Mouse (Mus musculus) limb, embryonic 14.5 days (tissue): Measurements from ENCODE around the gene Bgn. TPM values are rescaled to one million over a fixed set of nuclear protein-coding genes. Genes with fewer than 3 reads are reported as not detected.
"Not testable (repeated sequence)": the region's sequence is repeated elsewhere in the genome, so short reads cannot be mapped to it uniquely, and the experiment has no call there.

Source experiments
- ATAC-seq: fragments of 200-750 bp; cut with Nextera tagmentation; 2 replicates; pipeline ENCODE4 v1.8.0; 2017; ENCODE audit warnings: low read depth, moderate number of reproducible peaks, moderate TSS enrichment; ENCODE audit not compliant: low FRiP score
- DNase-seq: peaks from one replicate; pipeline ENCODE4 v3.0.0-alpha.2; 2015; ENCODE audit warnings: low spot score
- H3K27ac ChIP-seq: fragments of 300-500 bp; sonication (generic); replicated peaks from 2 replicates; pipeline ENCODE4 v1.5.1; 2014; ENCODE audit warnings: low read depth, mild to moderate bottlenecking, low read length, moderate library complexity, mixed read lengths
- H3K27me3 ChIP-seq: fragments of 300-500 bp; sonication (generic); 2 replicates; pipeline ENCODE4 v1.6.1; 2014; ENCODE audit warnings: low read length, mixed read lengths; ENCODE audit not compliant: control insufficient read depth, insufficient read depth
- H3K36me3 ChIP-seq: fragments of 300-500 bp; sonication (generic); 2 replicates; pipeline ENCODE4 v1.6.1; 2014; ENCODE audit warnings: mild to moderate bottlenecking, low read length, moderate library complexity, mixed read lengths; ENCODE audit not compliant: control insufficient read depth, insufficient read depth
- H3K4me1 ChIP-seq: fragments of 300-500 bp; sonication (generic); 2 replicates; pipeline ENCODE4 v1.6.1; 2014; ENCODE audit warnings: antibody characterized with exemption, low read length, mixed read lengths; ENCODE audit not compliant: control insufficient read depth, insufficient read depth
- H3K4me2 ChIP-seq: fragments of 300-500 bp; sonication (generic); replicated peaks from 2 replicates; pipeline ENCODE4 v1.6.1; 2014; ENCODE audit warnings: low read depth, mild to moderate bottlenecking, low read length, moderate library complexity; ENCODE audit not compliant: severe bottlenecking
- H3K4me3 ChIP-seq: fragments of 300-500 bp; sonication (generic); replicated peaks from 2 replicates; pipeline ENCODE4 v1.5.1; 2014; ENCODE audit warnings: low read length
- H3K9ac ChIP-seq: fragments of 300-500 bp; sonication (generic); 2 replicates; pipeline ENCODE4 v1.6.1; 2014; ENCODE audit warnings: mild to moderate bottlenecking, low read depth, low read length, moderate library complexity; ENCODE audit not compliant: severe bottlenecking
- H3K9me3 ChIP-seq: fragments of 300-500 bp; sonication (generic); 2 replicates; pipeline ENCODE4 v1.6.1; 2016; ENCODE audit warnings: low read length; ENCODE audit not compliant: control insufficient read depth
- POLR2A ChIP-seq: fragments of 200-500 bp; IDR thresholded peaks from 2 replicates; pipeline ENCODE4 v1.8.0; 2012; ENCODE audit warnings: inconsistent platforms, mild to moderate bottlenecking, moderate library complexity, borderline replicate concordance; ENCODE audit not compliant: insufficient read depth, insufficient read length; ENCODE audit errors: extremely low read depth
- WGBS: fragments of 180-500 bp; shearing (Covaris S2); extraction: QIAGEN DNeasy Blood & Tissue Kit; methylation state at CpG from one replicate; pipeline ENCODE4 v1.1.7; 2014; 5-methylcytosine and 5-hydroxymethylcytosine counted together
- polyA plus RNA-seq, 2 experiments: library from polyadenylated mRNA; depleted of rRNA in 1 of 2; stranded (reverse) in 1 of 2; unstranded in 1 of 2; fragments of >200 nt; fragmentation: Nextera tagmentation in 1 of 2; extraction: Ambion mirVana in 1 of 2; gene quantifications; 2 replicates each; pipeline versions ENCODE4 v1.2.1 to v1.2.3; 2012 to 2014

Gene Bgn
- polyA plus RNA-seq, 2 experiments, result 226 to 399 TPM

GRCm38 (mm10) chrX:73486920-73487319, 3.5 kb downstream of the Bgn start:
- 73% methylated on average over 5 of the region's 5 CpGs for WGBS
- Histone ChIP-seq H3K9me3 (no peaks in the 10 kb centered on the region), H3K27ac (no peak overlapping the region), H3K4me2 (no peak overlapping the region), H3K36me3 (peaks cover 6% of the 10 kb centered on the region; the same call in 1 of the 2 replicates), H3K4me1 (peaks cover 14% of the 10 kb centered on the region), H3K4me3 (no peak overlapping the region), H3K9ac (no peak overlapping the region), H3K27me3 (no peaks in the 10 kb centered on the region)
- ATAC-seq, result no peak
- no peak for TF ChIP-seq POLR2A
- DNase-seq, result no peak

GRCm38 (mm10) chrX:73490186-73490585, 6.8 kb downstream of the Bgn start:
- no peaks in the 10 kb centered on the region for H3K9me3 ChIP-seq
- no peak for ATAC-seq
- no peak overlapping the region for H3K4me3 ChIP-seq
- H3K4me1 ChIP-seq, result no peaks in the 10 kb centered on the region
- H3K9ac ChIP-seq, result no peak overlapping the region
- H3K27me3 ChIP-seq, result no peaks in the 10 kb centered on the region
- TF ChIP-seq POLR2A, result no peak
- no peak for DNase-seq
- no peak overlapping the region for H3K27ac ChIP-seq
- H3K36me3 ChIP-seq, result peaks cover 8% of the 10 kb centered on the region; the same call in 1 of the 2 replicates
- no peak overlapping the region for H3K4me2 ChIP-seq
- 42% methylated on average over 4 of the region's 4 CpGs for WGBS

DNA sequence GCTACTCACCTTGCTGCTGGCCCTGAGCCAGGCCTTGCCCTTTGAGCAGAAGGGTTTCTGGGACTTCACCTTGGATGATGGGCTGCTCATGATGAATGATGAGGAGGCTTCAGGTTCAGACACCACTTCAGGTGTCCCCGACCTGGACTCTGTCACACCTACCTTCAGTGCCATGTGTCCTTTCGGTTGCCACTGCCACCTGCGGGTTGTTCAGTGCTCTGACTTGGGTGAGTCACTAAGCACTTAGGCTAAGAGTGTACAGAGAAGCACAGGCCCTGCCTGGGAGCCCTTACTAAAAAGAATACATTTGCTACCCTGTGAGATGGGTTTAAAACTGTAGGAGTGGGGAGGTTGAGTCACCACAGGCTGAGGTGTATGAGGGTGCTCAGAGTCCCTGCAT, 7.4 kb downstream of the Bgn start:
- DNase-seq (no peak), ATAC-seq (no peak)
- Histone ChIP-seq H3K36me3 (peaks cover 8% of the 10 kb centered on the region; the same call in 1 of the 2 replicates), H3K4me1 (no peaks in the 10 kb centered on the region), H3K4me3 (no peak overlapping the region), H3K27me3 (no peaks in the 10 kb centered on the region), H3K9ac (no peak overlapping the region), H3K9me3 (no peaks in the 10 kb centered on the region), H3K4me2 (no peak overlapping the region), H3K27ac (no peak overlapping the region)
- 78% methylated on average over 3 of the region's 3 CpGs for WGBS
- TF ChIP-seq POLR2A, result no peak

DNA sequence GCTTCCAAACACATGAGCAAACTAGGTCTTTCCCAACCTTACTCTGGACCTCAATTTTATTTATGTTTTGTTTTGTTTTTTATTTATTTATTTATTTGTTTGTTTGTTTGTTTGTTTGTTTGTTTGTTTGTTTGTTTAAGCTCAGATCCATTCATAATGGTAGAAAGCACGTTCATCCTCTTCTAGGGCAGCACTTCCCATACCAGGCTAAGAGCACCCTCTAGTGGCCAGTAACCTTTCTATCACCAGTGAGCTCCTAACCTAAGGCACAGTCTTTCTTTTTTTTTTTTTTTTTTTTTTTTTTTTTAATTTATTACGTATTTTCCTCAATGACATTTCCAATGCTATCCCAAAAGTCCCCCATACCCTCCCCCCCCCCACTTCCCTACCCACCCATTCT, 10.2 kb downstream of the Bgn start:
- ATAC-seq (peak; percentile 66; the same call in 1 of the 2 replicates), DNase-seq (peak; percentile 68)
- not testable (repeated sequence) for H3K36me3 ChIP-seq, H3K9me3 ChIP-seq, H3K9ac ChIP-seq, H3K27ac ChIP-seq, H3K27me3 ChIP-seq, H3K4me1 ChIP-seq, H3K4me2 ChIP-seq, H3K4me3 ChIP-seq
- WGBS, result 14% methylated on average over 2 of the region's 2 CpGs

- no peak overlapping the region for H3K4me2 ChIP-seq
- no peak overlapping the region for H3K27ac ChIP-seq
- WGBS, result 84% methylated on average over 4 of the region's 4 CpGs
- H3K9me3 ChIP-seq, result no peaks in the 10 kb centered on the region
- TF ChIP-seq POLR2A, result no peak
- DNase-seq (no peak), ATAC-seq (no peak)
- H3K27me3 ChIP-seq, result no peaks in the 10 kb centered on the region
- H3K36me3 ChIP-seq, result 0 out of 2 replicates have a peak, but pooled peaks cover 3% of the 10 kb centered on the region
- H3K4me3 ChIP-seq, result no peak overlapping the region
- no peaks in the 10 kb centered on the region for H3K4me1 ChIP-seq
- H3K9ac ChIP-seq, result no peak overlapping the region
These were observed 13.3 kb downstream of the Bgn start for GRCm38 (mm10) chrX:73496746-73497145.

DNA sequence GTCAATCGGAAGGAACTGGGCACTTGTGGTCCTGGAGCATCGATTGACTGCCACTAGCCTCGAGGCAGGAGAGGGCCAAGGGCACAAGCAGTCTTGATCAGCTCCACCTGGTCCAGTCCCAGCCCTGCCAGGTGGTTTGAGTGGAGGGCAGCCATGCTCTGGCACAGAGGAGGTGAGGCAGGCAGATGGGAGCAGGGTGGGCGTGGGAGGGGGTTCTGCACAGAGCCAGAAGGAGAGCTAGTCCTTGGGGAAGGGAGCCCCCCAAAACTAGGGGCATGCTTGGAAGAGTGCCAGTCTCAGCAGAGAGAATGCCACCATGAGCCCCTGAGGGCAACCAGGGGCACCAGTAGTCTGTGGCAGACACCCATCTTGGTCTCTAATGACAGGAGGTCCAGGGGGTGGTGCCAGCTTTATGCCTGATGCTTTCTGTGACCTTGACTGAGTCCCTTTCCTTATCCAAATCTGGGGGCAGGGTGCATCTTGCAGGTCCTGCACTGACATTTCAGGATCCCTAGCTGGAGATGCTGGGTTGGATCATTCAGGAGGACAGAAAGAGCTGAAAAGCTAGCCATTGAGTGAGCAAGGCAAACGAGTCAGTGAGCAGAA, 21.8 kb downstream of the Bgn start:
- H3K4me2 ChIP-seq, result no peak overlapping the region
- no peak overlapping the region for H3K27ac ChIP-seq
- no peaks in the 10 kb centered on the region for H3K36me3 ChIP-seq
- no peak overlapping the region for H3K9ac ChIP-seq
- H3K4me1 ChIP-seq, result no peaks in the 10 kb centered on the region
- WGBS, result 76% methylated on average over 5 of the region's 5 CpGs
- peaks cover 11% of the 10 kb centered on the region for H3K27me3 ChIP-seq
- no peak overlapping the region for H3K4me3 ChIP-seq
- no peaks in the 10 kb centered on the region for H3K9me3 ChIP-seq
- ATAC-seq, result no peak
- no peak for TF ChIP-seq POLR2A
- DNase-seq, result no peak
